Mouse (Mus musculus) thymus, adult 2 months (tissue): ENCODE data around the gene Xrcc4. TPM values are rescaled to one million over a fixed set of nuclear protein-coding genes. Genes with fewer than 3 reads are reported as not detected.

Experiments
- DNase-seq: peaks from one replicate; pipeline ENCODE4 v3.0.0; 2021
- H3K27ac ChIP-seq: fragments of 200-500 bp; 2 replicates; pipeline ENCODE4 v1.5.1; 2012; ENCODE audit warnings: low read length, control low read depth; ENCODE audit not compliant: control insufficient read depth, insufficient read depth
- H3K27me3 ChIP-seq: fragments of 200-500 bp; 2 replicates; pipeline ENCODE4 v1.6.1; 2012; ENCODE audit warnings: mild to moderate bottlenecking, low read length, moderate library complexity, mixed read lengths; ENCODE audit not compliant: control insufficient read depth, insufficient read depth
- H3K36me3 ChIP-seq: fragments of 200-500 bp; 2 replicates; pipeline ENCODE4 v1.6.1; 2012; ENCODE audit warnings: mild to moderate bottlenecking, low read length, moderate library complexity; ENCODE audit not compliant: control insufficient read depth, insufficient read depth
- H3K4me1 ChIP-seq: fragments of 200-500 bp; replicated peaks from 2 replicates; pipeline ENCODE4 v1.6.1; 2012; ENCODE audit warnings: low read length; ENCODE audit not compliant: control insufficient read depth, insufficient read depth
- H3K4me3 ChIP-seq: fragments of 200-500 bp; 2 replicates; pipeline ENCODE4 v1.5.1; 2012; ENCODE audit warnings: mild to moderate bottlenecking, low read length, control low read depth, moderate library complexity; ENCODE audit not compliant: control insufficient read depth, insufficient read depth
- CTCF ChIP-seq: fragments of 200-500 bp; IDR thresholded peaks from 2 replicates; pipeline ENCODE4 v1.5.1; 2012; ENCODE audit warnings: mild to moderate bottlenecking, control low read depth, low read length, moderate library complexity, borderline replicate concordance; ENCODE audit not compliant: control insufficient read depth, poor library complexity, insufficient read depth; ENCODE audit errors: extremely low read depth
- POLR2A ChIP-seq: fragments of 200-500 bp; IDR thresholded peaks from 2 replicates; pipeline ENCODE4 v1.6.1; 2012; ENCODE audit warnings: mild to moderate bottlenecking, low read length, control low read depth, moderate library complexity; ENCODE audit not compliant: control insufficient read depth, poor library complexity, insufficient read depth; ENCODE audit errors: extremely low read depth
- WGBS: fragments of 180-500 bp; shearing (Covaris S2); methylation state at CpG from one replicate; pipeline ENCODE4 v1.1.7; 2018; 5-methylcytosine and 5-hydroxymethylcytosine counted together
- polyA plus RNA-seq: library from polyadenylated mRNA; depleted of rRNA; stranded (reverse); fragments of >200 nt; gene quantifications from 2 replicates; pipeline ENCODE4 v1.2.3, GENCODE M21; 2012

The Xrcc4 gene
- polyA plus RNA-seq, 1 experiment, result 1.9 TPM

DNA sequence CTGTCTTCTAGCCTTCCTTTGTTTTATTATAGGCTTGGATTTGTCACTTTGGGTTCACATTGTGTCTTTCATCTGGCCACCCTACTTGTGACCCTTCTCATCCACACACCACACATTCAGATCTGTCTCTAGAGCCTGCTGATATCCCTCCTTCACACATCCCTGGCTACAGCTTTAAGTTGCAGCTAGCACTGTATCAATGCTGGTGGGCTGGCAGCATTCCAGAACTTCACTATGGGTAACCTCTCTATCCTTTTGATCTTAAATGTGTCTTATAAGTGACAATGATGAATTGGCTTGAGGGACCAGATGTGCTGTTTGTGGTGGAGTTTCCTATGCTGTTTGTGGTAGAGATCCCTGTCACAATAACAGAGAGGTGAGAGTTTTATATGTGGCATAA, 120.7 kb downstream of the Xrcc4 start:
- H3K27ac ChIP-seq, result no peak overlapping the region
- H3K27me3 ChIP-seq, result no peaks in the 10 kb centered on the region
- TF ChIP-seq CTCF (no peak), POLR2A (no peak)
- H3K36me3 ChIP-seq, result no peaks in the 10 kb centered on the region
- no peak for DNase-seq
- H3K4me3 ChIP-seq, result no peak overlapping the region
- no peaks in the 10 kb centered on the region for H3K4me1 ChIP-seq

DNA sequence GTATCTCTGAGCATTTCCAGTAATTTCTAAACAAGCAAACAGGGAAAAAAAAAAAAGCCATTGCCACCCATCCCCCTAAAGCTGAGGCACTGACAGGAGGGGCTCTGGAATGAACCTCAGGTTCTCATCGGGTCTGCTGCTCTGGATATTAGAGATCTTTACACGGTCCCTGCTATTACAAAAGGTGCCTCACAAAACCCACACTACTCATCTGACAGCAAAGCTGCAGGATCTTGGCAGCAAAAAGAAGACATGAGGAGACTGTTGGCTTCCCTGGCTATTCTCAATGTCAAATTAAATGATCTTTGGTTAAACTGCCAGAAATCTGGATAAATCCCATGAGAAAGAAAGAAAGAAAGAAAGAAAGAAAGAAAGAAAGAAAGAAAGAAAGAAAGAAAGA, 145.1 kb downstream of the Xrcc4 start:
- TF ChIP-seq CTCF (no peak), POLR2A (no peak)
- no peaks in the 10 kb centered on the region for H3K4me1 ChIP-seq
- no peak overlapping the region for H3K4me3 ChIP-seq
- WGBS, result 91% methylated on average over 2 of the region's 2 CpGs
- H3K36me3 ChIP-seq, result no peaks in the 10 kb centered on the region
- no peaks in the 10 kb centered on the region for H3K27me3 ChIP-seq
- H3K27ac ChIP-seq, result no peak overlapping the region
- no peak for DNase-seq

DNA sequence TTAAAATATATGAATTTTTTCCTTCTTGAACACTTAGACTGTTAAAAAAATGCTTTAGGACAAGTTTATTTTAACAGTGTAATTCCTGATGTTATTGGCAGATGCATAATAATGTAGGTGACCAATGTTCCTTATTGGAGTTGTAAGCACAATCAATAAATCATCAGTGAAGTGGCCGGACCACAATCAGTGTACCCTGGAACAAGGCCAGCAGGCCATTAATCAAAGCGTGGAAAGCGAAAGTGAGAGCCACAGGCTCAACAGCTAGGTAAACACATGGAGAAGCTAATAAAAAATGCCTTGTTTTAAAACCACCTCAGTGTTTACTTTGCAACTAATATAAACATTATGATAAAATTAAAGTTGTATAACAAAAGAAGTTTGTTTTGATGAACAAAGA, 159.9 kb downstream of the Xrcc4 start:
- TF ChIP-seq CTCF (no peak), POLR2A (no peak)
- 81% methylated on average over 3 of the region's 3 CpGs for WGBS
- no peaks in the 10 kb centered on the region for H3K27me3 ChIP-seq
- no peak overlapping the region for H3K4me3 ChIP-seq
- no peaks in the 10 kb centered on the region for H3K36me3 ChIP-seq
- no peak for DNase-seq
- H3K27ac ChIP-seq, result no peak overlapping the region
- H3K4me1 ChIP-seq, result no peaks in the 10 kb centered on the region

DNA sequence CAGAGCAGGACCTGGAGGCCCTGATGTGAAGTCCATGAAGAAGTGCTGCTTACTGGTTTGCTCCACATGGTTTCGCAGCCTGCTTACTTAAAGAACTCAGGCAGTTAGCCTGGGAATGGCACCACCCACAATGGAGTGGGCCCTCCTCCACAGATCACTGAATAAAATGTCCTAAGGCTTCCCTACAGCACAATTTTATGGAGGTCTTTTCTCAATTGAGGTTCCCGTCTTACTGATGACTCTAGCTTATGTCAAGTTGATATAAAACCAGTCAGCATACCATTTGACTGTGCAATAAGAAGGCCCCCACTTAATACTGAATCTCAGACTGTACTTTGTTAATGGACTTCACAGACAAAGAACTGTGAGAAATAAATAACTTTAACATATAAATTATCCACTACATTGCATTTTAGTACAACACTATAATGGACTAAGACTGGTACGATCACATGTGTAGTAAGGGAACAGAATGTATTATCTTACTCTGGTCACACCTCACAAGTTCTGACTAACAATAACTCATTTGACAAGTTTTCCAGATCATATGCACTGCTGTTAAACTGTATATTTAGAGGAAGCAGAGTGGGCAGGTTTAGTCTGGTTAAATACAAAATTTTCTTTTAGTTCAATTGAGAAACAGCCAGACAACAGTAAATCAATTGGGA, 170.5 kb downstream of the Xrcc4 start:
- no peaks in the 10 kb centered on the region for H3K4me1 ChIP-seq
- H3K36me3 ChIP-seq, result no peaks in the 10 kb centered on the region
- 94% methylated on average over 3 of the region's 3 CpGs for WGBS
- no peak overlapping the region for H3K27ac ChIP-seq
- H3K27me3 ChIP-seq, result no peaks in the 10 kb centered on the region
- no peak for DNase-seq
- TF ChIP-seq POLR2A, result no peak
- no peak for TF ChIP-seq CTCF
- H3K4me3 ChIP-seq, result no peak overlapping the region

DNA sequence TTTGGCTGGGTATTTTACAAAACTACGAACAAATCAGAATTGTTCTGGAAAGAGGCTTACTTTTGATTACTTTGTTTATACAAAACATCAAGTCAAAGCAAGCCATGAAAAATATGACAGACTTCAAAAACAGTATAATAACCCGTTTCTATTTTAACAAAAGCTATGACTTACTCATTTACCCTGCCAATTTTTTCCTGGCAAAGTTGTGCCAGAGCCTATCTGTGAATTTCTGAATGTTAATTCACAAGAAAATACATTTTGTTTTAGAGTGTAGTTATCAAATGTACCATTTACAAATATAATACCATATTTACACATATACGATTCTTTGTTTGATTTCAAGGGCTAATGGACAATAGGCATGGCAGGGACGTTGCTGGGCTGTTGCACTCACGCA, 175.1 kb downstream of the Xrcc4 start:
- Histone ChIP-seq H3K4me3 (no peak overlapping the region), H3K27ac (no peak overlapping the region), H3K4me1 (no peaks in the 10 kb centered on the region), H3K36me3 (no peaks in the 10 kb centered on the region), H3K27me3 (no peaks in the 10 kb centered on the region)
- 95% methylated on average over 5 of the region's 5 CpGs for WGBS
- DNase-seq, result no peak
- no peak for TF ChIP-seq CTCF
- TF ChIP-seq POLR2A, result no peak

DNA sequence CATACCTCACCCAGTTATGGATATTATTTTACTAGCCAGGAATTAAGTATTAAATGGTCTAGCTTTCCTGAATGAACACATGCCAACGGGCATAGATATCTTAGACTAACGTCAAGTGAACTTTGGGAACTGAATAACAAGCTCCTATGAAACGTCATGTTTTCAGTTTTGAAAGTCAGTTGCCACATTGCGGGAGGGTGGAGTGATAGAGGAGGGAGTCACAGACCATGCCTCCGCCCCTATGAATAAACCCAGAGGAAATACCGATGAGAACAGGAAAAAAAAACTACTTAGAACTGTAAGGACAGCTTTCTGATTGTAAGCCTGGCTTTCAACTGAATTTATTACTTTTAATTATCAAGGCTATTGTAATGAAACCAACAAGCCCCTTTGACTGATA, 175.5 kb downstream of the Xrcc4 start:
- Histone ChIP-seq H3K4me3 (no peak overlapping the region), H3K4me1 (no peaks in the 10 kb centered on the region), H3K36me3 (no peaks in the 10 kb centered on the region), H3K27me3 (no peaks in the 10 kb centered on the region), H3K27ac (no peak overlapping the region)
- no peak for TF ChIP-seq POLR2A
- no peak for TF ChIP-seq CTCF
- WGBS, result 94% methylated on average over 6 of the region's 6 CpGs
- no peak for DNase-seq

DNA sequence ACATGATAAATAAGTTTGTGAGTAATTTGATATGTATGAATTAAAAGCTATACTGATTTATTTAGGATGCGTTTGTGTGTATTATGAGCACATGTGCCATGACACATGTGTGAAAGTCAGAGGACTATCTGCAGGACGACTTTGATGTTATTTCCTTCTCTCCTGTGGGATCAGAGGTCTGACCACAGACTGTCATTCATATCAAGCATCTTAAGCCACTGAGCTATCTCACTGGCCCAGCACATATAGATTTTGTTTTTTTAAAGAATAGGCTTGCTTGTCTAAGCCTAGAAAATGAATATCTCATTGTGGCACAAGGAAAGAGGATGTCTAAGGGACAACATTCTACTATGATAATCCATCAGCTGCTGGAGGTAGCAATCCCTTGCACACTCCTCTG, 183.3 kb downstream of the Xrcc4 start:
- Histone ChIP-seq H3K27me3 (no peaks in the 10 kb centered on the region), H3K4me1 (no peaks in the 10 kb centered on the region), H3K27ac (no peak overlapping the region), H3K36me3 (no peaks in the 10 kb centered on the region), H3K4me3 (no peak overlapping the region)
- no peak for DNase-seq
- TF ChIP-seq POLR2A (no peak), CTCF (no peak)
- WGBS, result 55% methylated on average over 2 of the region's 2 CpGs

DNA sequence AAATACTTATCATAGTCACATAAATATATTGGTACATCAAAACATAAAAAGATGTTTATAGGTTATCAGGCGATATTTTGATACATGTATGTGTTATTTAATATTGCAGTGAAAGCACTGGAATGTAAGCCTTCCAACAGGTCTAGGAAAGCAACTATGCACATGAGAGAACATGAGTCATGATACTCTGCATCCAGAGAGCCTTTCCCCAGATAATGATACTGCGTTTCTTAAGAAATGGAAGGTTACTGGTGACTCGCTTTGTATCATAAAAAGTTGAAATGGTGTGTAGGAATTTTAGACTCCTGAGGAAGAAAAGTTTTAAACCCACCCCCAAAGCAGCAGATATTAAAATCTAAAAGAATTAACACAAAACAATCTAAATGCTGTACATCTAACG, 190.3 kb downstream of the Xrcc4 start:
- H3K27ac ChIP-seq, result no peak overlapping the region
- no peak overlapping the region for H3K4me3 ChIP-seq
- no peaks in the 10 kb centered on the region for H3K4me1 ChIP-seq
- no peak for DNase-seq
- H3K27me3 ChIP-seq, result no peaks in the 10 kb centered on the region
- WGBS, result 96% methylated on average over 4 of the region's 4 CpGs
- no peaks in the 10 kb centered on the region for H3K36me3 ChIP-seq
- TF ChIP-seq POLR2A, result no peak
- TF ChIP-seq CTCF, result no peak
